Mouse (Mus musculus): ENCODE measurements at regions not wholly inside any gene's neighbourhood (a gene's known extent, or its start where the extent isn't known, plus 50 kb on each side); places are given as distances from the start of the nearest gene placed in this dataset.

DNA sequence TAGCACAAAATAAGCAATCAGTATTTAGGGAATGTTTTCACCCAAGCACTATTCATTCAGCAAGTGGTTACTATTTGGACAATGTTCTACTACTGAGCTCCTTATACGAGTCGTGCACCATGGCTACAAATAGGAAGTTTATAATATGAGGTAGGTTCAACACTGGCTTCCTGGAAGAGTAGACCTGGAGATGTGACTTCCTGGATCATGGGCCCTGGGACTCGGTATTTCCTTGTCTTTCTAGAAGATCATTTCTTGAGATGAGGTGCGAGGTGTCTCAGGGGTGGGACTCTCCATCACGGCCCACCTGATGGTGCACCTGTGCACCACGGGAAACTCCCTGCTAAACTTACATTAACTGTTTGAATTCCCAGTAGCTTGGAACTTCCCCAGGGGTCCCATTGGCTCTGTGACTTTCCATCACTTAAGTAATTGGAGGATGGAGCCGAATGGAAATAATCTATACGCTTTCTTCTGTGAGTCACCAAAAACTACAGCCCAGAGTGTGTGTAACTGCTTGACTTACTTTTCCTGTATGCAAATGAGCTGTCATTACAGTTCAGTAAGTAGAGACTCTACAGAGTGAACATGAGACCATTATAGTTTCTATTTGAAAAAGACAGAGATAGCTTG, 1246.3 kb upstream of the A1bg start:
- no peak for DNase-seq

DNA sequence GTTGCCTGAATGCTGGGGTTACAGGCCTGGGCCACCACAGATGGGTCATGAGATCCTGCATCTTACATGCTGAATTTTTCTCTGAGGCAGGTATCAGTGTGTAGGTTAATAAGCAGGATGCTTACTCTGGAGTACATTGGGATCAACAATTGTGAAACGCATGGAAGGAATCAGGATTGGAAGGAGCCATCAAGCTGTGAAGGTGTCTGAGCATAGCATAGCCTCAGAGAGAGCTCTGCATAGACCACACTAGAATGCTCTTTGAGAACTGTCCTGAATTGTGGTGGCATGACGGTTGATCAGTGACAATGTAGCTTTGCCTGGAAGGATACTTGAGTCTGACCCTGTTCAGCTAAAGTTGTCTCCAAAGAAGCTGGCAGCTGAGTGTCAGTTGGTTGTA, 1245.7 kb upstream of the A1bg start:
- DNase-seq = no peak

GRCm38 (mm10) chr15:62166786-62167185, 1244.0 kb upstream of the A1bg start:
- DNase-seq = no peak

DNA sequence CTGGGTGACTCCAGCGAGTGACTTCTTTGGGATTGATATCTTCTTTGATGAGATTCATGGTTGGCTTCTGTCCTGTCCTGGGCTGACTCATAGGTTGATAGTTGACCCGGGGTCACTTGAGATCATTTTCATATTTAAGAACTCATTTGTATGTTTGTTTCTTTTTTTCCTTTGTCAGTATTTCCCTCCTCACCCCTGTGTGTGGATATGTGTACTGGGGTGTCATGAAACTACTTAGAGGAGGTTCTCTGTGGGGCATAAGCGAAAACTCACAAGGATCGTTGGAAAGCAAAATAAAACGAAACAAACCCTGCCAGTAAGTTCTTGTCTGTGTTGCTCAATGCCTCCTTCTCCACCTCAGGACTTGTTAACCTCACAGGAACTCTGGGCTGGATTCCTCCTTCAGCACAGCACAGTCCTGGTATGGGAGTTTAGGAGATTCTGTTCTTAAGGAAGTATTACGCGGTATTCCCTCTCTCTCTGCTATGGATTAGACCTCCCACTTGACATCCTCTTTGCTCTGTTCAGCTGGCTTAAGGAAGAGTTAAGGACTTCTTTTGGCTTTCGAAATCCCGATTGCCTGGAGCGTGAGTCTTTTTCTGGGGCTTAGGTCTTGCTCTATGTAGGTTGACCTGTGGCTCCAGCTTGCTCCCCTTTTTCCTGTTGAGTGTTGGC, 1243.2 kb upstream of the A1bg start:
- DNase-seq = no peak

DNA sequence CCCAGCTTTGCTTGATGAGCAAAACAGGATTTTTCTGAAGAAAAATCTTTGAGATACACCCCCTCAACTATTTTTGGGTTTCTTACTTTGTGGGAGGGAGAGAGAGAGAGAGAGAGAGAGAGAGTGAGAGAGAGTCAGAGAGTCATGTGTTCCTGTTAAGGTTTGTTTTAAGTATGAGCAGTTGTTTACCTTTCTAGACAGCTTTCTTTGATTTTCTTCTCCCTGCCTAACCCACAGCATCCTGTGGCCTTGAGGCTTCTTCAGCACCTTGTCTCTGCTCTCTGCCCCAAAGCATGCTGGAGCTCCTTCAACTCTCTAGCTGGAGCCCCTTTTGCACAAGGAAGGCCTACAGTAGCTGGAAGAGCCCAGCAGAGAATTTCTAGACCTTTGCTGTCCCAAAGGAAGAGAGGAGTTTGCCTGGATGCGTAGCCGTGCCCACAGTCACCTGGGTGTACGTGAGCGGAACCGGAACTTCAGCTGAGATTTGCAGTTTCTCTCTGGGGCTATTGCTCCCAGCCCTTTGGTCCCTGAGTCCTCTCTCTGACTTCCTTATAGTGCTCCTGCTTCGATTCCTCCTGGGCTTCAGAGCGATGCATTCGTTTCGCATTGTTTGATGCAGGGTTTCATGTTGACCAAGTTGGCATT, 1242.1 kb upstream of the A1bg start:
- DNase-seq = no peak

- no peak for DNase-seq
Observed at GRCm38 (mm10) chr15:62163203-62163602, 1240.4 kb upstream of the A1bg start.

GRCm38 (mm10) chr15:62162648-62163194, 1239.9 kb upstream of the A1bg start:
- DNase-seq = no peak

- no peak for DNase-seq
Observed at GRCm38 (mm10) chr15:62161975-62162647, 1239.3 kb upstream of the A1bg start.

DNA sequence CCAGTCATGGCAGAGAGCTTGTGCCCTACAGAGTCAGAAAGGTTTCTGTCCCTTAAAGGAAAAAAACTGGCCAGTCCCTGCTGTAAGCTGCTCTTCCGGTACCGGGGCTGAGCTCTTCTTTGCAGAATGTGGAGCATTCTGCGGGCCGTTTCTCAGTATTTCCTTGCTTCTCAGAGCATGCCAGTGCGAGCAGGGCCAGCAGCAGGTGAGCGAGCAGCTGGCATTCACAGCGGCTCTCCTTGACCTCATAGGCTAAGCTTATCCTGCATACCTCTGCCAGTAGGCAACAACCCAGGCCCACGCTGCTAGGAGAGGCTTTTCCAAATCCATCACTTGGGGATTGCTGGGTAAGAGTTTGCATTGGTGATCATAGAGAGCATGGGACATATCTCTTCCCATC, 1238.2 kb upstream of the A1bg start:
- DNase-seq = no peak

- no peak for DNase-seq
Observed at GRCm38 (mm10) chr15:62158875-62159675, 1236.3 kb upstream of the A1bg start.

DNA sequence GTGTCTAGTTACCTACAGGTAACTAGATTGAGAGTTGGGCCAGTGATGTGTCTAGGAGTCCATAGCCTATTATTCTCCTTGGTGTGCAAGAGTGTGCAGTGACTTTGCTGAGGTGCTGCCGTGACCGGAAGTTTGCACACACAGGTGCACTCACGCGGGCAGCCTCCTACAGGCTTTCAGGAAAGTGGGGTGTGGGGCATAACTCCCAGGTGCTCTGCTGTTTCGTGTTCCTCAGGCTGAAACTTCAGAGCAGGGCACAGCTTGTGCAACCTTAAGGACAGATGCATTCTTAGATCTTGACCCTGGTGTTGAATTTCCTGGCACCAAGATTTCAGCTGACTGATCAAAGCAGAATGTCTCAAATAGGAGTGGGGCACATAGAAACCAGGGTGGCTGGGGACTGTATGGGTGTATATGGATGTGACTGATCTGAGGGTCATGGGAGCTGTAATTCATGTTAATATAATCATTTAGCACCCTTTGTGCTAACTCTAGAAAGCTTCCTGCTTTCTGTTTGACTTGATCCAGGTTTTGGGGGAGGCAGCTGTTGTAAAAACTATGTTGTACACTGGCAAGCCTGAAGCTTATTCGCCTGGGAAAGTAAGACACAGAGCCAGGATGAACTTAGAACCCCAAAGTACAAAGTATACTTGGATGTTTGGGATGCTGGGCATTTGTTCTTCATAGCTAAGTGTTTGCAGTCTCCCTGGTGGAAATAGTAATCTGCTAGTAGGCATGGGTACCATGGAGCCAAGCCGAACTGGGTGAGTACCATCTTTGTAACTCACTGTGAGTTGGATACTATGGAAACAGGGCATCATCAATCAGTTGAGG, 1234.6 kb upstream of the A1bg start:
- no peak for DNase-seq

DNA sequence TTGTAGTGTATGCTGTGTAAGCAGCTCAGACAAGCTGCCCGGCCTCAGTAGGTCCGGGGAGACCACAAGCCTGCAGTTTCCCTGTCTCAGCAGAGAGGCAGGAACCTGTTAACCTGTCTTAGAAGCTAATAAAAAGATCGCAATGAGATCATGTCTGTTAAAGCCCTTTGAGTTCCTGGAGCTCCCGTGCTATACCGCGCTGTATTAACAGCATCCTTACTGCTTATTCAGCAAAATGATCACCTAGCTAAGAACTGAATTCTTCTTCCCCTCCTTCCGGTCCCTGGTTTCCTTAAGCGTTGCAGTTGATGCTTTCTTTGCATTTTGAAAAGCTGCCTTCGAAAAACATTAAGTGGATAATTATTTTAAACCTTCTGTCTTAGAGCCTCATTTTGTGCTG, 1230.4 kb upstream of the A1bg start:
- DNase-seq = no peak

GRCm38 (mm10) chr15:62152133-62152532, 1229.3 kb upstream of the A1bg start:
- no peak for DNase-seq

DNA sequence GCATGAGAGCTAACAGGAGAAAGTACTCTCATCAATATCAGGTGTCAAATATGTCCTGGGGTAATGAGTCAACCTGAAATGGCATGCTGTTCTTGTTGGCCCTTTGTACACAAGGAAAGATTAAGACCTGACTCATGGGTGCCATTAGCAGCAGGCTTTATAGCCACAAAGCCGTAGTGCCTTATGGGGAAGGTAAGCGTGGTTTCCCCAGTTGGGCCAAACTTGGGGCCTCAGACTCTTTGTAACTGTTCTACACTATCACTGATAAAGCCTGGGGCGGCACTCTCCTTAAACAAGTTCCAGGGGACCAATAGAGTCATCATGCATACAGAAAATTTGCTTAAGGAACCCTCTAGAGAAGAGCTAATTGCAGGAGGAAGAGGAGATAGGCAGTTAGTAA, 1228.9 kb upstream of the A1bg start:
- DNase-seq = no peak

DNA sequence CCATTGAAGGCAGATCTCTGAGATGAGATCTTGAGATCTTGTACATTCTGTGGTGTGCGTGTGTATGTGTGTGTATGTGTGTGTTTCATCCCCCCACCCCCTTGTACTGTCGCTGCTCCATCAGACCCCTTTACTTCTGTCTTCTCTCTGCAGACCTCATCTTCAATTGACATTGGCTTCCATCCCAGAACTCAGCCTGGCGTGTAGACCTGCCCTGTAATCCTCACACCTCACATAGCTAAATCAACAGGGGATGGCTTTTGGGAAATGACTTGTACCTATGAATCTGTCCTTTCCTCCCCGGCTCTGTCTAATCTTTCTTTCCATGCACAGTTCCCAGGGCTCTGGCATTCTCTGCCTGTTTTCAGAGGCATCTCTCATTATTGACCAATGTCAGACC, 1227.5 kb upstream of the A1bg start:
- no peak for DNase-seq

DNA sequence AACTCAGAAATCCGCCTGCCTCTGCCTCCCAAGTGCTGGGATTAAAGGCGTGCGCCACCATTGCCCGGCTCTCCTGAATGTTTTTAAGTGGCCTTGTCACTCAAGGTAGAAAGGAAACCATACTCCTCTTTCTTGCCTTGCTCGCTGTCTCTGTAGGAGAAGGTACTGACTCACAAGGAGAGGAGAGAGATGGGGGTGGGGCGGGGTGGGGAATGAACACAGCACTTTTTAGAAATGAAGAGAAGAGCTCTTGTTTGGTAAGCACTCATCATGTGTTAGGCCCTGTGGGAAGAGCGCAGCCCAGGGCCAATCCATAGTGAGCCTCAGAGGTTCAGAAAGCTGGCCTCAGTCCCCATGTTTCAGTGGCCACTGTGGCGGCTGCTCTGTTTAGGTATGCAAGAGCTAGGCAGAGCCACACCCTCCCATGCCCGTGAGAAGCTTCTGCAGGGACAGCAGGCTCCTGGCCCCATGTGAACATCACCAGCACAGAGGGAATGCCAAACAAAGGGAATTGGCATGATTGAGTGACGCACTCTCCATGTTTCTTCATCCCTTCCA, 1225.9 kb upstream of the A1bg start:
- no peak for DNase-seq

DNA sequence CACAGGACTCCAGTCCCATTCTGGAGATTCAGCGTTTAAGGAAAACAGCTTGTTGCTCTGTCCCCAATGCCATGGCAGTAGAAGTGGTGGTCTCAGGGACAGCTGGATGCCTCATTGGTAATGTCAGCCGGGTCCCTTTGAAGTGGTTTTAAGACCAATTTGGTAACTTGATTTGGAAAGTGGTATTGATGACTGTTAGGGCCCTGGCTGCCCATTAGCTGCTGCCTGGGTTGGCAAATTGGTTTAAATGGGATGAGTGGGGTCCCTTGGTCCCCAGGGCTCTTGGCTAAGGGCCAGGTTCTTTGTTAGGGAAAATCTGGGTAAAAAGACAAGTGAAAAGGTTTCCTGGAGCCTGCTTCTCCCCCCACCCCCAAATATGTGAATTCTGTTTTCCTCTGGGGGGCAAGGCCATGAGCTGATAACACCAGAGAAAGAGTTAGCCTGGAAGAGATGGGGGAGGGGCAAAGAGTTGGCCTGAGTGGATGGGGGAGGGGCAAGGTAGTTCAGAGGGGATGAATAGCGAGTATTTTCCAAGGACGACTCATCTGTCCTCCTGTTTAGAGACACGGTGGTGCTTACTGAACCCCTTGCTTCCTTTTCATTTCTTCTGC, 1224.6 kb upstream of the A1bg start:
- DNase-seq = no peak

- no peak for DNase-seq
Observed at GRCm38 (mm10) chr15:62145643-62146285, 1223.0 kb upstream of the A1bg start.

GRCm38 (mm10) chr15:62144776-62145564, 1222.2 kb upstream of the A1bg start:
- no peak for DNase-seq

DNA sequence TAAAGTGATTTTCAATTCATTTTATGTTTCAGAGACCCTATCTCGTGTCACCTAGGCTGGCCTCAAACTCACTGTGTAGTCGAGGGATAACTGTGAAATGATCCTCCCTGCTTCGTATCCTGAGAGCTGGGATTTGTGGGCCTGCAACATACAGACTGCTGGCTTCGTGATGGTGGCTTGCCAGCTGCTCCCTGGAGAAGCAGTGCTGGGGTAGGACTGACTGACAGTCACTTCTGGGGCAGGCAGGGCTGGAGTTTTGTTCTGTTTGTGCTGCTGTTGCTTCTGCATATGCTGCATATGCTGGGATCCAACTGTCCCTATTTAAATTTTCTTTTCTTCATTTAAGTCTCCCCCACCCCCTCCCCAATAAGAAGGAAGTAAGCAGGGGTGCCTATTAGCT, 1217.0 kb upstream of the A1bg start:
- no peak for DNase-seq

All from right cerebral cortex, postnatal 25 days (tissue).